Mouse (Mus musculus) spleen, postnatal 36 days (tissue): ENCODE measurements around the gene Rad1.
"Not testable (repeated sequence)": the region's sequence is repeated elsewhere in the genome, so short reads cannot be mapped to it uniquely, and the experiment has no call there.

ENCODE experiments used
- DNase-seq, 2 experiments: peaks; one replicate each; pipeline ENCODE4 v3.0.0; 2022; ENCODE audit warnings: low spot score in 2 of 2, mixed read lengths in 1 of 2

Gene Rad1

DNA sequence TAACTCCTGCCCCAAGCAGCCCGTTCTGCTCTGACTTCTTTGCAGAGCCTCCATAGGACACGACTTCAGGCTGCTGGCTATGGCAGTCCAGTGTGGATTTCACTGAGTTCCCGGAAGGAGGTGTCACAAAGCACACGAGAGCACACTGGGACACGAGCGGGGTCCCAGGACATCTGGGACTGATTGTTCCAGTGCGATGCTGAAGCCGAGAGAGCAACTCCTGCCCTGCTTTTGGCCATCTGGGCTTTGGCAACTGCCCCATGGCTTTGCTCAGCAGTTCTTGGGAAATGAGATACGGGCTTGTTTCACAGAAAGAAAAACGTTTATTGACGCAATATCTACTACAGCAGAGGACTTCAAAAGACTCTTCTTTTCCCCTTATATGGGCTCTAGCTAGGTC lies 20.3 kb downstream of the Rad1 start:
- no peak for DNase-seq

DNA sequence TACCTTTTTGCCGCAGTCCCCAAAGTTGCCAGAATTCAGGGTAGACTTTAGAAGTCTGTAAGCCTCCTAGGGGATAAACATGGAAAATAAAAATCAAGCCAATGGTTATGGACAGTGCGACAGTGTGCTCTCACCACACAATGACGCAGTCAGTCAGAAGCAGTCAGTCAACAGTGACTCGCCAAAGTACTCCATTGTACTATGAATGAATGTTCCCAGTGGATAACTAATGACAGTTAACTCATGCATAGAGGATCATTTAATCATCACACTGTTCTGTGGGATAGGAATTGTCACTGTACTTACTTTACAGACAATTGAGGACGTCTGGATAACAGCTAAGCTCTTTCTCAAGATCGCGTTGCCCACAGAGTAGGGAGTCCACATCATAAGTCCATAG lies 29.3 kb downstream of the Rad1 start:
- DNase-seq = no peak

DNA sequence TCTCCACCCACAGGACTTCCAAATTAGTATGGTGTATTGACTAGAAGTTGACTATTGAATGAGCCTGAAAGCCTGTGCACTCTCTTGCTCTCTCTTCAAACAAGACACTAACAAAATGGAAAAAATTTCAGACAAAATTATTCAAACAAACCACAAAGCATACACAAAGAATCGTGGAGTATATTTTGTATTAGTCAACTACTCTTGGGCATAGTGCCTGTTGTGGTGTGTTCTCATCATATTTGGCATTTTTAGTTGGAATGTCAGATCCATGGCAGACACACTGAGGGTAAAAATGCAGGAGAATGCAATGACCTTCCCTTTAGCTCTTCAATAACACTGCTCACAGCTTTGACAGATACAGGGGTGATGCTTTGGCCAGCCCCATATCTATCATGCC lies 40.1 kb downstream of the Rad1 start:
- DNase-seq = no peak

DNA sequence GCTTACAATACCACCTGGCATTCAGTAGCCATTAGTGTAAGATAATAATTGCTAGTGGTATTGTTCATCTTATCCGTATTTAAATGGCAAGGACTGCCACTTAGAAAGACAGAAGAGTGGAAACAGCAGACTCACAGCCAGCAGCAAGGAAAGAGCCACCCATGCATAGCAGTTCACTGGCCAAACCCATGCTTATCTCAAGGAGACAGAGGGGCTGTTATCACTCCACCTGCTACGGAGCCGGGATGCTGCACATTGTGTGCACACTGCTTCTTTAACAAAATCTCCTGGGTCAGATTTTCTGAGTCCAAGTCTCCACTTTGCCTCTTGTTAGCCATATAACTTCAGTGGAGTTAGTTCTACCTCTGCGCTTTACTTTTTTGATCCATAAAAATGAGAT lies 45.5 kb downstream of the Rad1 start:
- no peak for DNase-seq

DNA sequence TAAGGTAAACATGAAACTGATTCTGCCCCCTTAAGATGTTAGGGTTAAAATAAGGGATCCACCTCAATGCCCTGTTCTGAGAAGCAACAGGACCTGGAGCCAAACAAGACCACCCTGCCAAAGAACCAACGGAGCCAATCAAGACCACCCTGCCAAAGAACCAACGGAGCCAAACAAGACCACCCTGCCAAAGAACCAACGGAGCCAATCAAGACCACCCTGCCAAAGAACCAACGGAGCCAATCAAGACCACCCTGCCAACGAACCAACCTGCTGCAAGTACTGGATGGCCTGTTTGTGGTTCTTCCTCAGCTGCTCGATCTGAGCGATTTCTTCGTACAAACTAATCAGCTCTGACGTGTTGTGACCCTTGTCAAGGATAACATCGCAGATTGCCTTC lies 47.5 kb downstream of the Rad1 start:
- DNase-seq = not testable (repeated sequence)

DNA sequence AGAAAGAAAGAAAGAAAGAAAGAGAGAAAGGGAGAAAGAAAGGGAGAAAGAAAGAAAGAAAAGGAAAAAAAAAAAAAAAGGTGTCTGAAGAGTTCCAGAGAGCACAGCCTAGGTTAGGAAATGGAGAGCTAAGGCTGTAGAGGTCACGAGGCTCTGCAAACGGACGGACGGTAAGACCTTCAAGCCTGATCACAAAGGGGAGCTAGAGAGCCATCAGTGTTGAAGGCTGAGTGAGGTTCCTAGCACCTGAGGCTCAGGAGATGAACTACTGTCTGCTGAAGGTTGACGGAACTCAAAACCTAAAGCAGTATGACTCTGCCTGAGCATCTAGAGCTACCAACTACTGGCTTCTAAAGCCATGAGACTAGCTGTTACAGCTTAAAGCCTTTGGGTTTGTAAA lies 48.8 kb downstream of the Rad1 start:
- DNase-seq = no peak

DNA sequence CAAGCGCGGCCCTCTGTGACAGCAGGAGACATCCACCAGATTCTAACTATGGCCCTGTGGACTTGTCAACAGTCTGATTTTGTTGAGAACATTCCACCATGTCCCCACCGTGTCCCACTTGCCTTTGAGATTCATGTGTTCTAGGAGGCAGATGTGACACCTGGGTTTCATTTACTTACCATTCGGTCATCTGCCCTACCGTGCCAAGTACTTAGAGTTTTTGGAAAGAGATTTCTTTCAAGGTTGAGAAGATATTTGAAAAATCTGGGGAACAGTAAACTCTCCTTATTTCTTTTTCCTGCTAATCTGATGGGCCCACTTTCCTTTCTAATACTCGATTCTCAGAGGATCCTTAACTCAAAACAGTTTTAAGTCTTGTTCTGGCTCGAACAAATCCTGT lies 50.2 kb downstream of the Rad1 start:
- DNase-seq = no peak

DNA sequence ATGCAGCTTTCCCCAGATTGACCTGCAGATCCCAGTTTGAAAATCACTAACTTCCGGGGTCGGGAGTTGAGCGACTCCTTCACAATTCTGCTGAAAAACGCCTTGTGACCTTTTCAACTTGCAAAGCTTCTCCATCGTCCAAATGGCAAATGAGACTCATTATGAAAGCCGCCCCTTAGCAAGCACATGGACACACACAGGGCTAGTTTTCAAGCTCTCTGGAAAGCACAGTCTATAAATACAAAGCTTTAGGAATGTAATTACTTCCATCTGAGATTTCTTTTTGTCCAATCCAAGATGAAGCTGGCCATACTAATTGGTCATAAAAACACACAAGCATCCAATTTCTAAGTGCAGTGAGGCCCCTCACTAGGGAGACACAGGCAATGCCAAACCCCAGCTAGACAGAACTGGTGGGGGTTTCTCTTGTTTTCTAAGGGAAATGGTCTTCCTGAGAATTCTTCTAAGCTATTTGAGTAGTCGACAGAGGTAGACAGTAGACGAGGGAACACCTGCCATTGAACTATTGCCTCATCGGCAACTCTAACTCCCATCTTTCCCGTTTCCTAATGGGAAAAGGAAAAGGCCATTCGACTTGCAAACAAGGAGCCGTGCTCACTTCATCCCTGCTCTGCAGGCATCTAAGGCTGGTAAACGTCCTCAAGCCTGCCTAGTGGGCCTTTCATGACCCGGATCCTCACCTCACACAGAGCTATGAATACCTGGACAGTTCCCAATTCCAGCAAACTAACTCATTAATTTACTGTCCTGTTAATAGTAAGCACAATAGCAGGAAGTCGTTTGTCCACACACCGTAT lies 54.7 kb downstream of the Rad1 start:
- no peak for DNase-seq
